Mouse (Mus musculus): Measurements from ENCODE around the gene Mcee. TPM values are rescaled to one million over a fixed set of nuclear protein-coding genes. Genes with fewer than 3 reads are reported as not detected.

Gene Mcee
- polyA plus RNA-seq, 1 experiment = 44.9 TPM

GRCm38 (mm10) chr7:64359943-64360585 is 32.3 kb upstream of the Mcee start:
- 85% methylated on average over 20 of the region's 20 CpGs for WGBS
- Histone ChIP-seq H3K4me3 (replicated peaks; ENCODE audit: control insufficient read depth, low read depth, low read length) (no peak overlapping the region), H3K27ac (ENCODE audit: control insufficient read depth, insufficient read depth, low read depth, low read length, poor library complexity) (no peak overlapping the region), H3K4me1 (ENCODE audit: control insufficient read depth, insufficient read depth, low read length) (no peaks in the 10 kb centered on the region)
- no peak for TF ChIP-seq CTCF (IDR thresholded peaks at IDR 0.05; ENCODE audit: control insufficient read depth, insufficient read depth, low read length)
- TF ChIP-seq POLR2A (IDR thresholded peaks at IDR 0.05; ENCODE audit: borderline replicate concordance, control insufficient read depth, low read depth, low read length) = no peak

GRCm38 (mm10) chr7:64360586-64360945 is 31.8 kb upstream of the Mcee start:
- H3K27ac ChIP-seq (ENCODE audit: control insufficient read depth, insufficient read depth, low read depth, low read length, poor library complexity) = no peak overlapping the region
- TF ChIP-seq POLR2A (IDR thresholded peaks at IDR 0.05; ENCODE audit: borderline replicate concordance, control insufficient read depth, low read depth, low read length) (no peak), CTCF (IDR thresholded peaks at IDR 0.05; ENCODE audit: control insufficient read depth, insufficient read depth, low read length) (no peak)
- H3K4me3 ChIP-seq (replicated peaks; ENCODE audit: control insufficient read depth, low read depth, low read length) = no peak overlapping the region
- 72% methylated on average over 3 of the region's 3 CpGs for WGBS
- no peaks in the 10 kb centered on the region for H3K4me1 ChIP-seq (ENCODE audit: control insufficient read depth, insufficient read depth, low read length)

GRCm38 (mm10) chr7:64365863-64366262 is 26.5 kb upstream of the Mcee start:
- WGBS = 87% methylated on average over 5 of the region's 5 CpGs
- TF ChIP-seq CTCF (IDR thresholded peaks at IDR 0.05; ENCODE audit: control insufficient read depth, insufficient read depth, low read length) (no peak), POLR2A (IDR thresholded peaks at IDR 0.05; ENCODE audit: borderline replicate concordance, control insufficient read depth, low read depth, low read length) (no peak)
- no peaks in the 10 kb centered on the region for H3K4me1 ChIP-seq (ENCODE audit: control insufficient read depth, insufficient read depth, low read length)
- H3K27ac ChIP-seq (ENCODE audit: control insufficient read depth, insufficient read depth, low read depth, low read length, poor library complexity) = no peak overlapping the region
- H3K4me3 ChIP-seq (replicated peaks; ENCODE audit: control insufficient read depth, low read depth, low read length) = no peak overlapping the region

- H3K4me1 ChIP-seq (ENCODE audit: control insufficient read depth, insufficient read depth, low read length) = no peaks in the 10 kb centered on the region; the same call in 1 of the 2 replicates
- H3K4me3 ChIP-seq (replicated peaks; ENCODE audit: control insufficient read depth, low read depth, low read length) = no peak overlapping the region
- H3K27ac ChIP-seq (ENCODE audit: control insufficient read depth, insufficient read depth, low read depth, low read length, poor library complexity) = no peak overlapping the region
- 80% methylated on average over 6 of the region's 6 CpGs for WGBS
- no peak for TF ChIP-seq POLR2A (IDR thresholded peaks at IDR 0.05; ENCODE audit: borderline replicate concordance, control insufficient read depth, low read depth, low read length)
- TF ChIP-seq CTCF (IDR thresholded peaks at IDR 0.05; ENCODE audit: control insufficient read depth, insufficient read depth, low read length) = no peak
Observed at GRCm38 (mm10) chr7:64369841-64370240, 22.6 kb upstream of the Mcee start.

- Histone ChIP-seq H3K4me3 (replicated peaks; ENCODE audit: control insufficient read depth, low read depth, low read length) (no peak overlapping the region), H3K27ac (ENCODE audit: control insufficient read depth, insufficient read depth, low read depth, low read length, poor library complexity) (no peak overlapping the region), H3K4me1 (ENCODE audit: control insufficient read depth, insufficient read depth, low read length) (no peaks in the 10 kb centered on the region; the same call in 1 of the 2 replicates)
- 92% methylated on average over 23 of the region's 23 CpGs for WGBS
- TF ChIP-seq POLR2A (IDR thresholded peaks at IDR 0.05; ENCODE audit: borderline replicate concordance, control insufficient read depth, low read depth, low read length) (no peak), CTCF (IDR thresholded peaks at IDR 0.05; ENCODE audit: control insufficient read depth, insufficient read depth, low read length) (no peak)
Observed at GRCm38 (mm10) chr7:64371940-64372878, 20.2 kb upstream of the Mcee start.

GRCm38 (mm10) chr7:64373147-64373829 is 19.1 kb upstream of the Mcee start:
- WGBS = 6% methylated on average over 18 of the region's 18 CpGs
- Histone ChIP-seq H3K4me3 (replicated peaks; ENCODE audit: control insufficient read depth, low read depth, low read length) (peak overlapping the region; percentile 74), H3K27ac (ENCODE audit: control insufficient read depth, insufficient read depth, low read depth, low read length, poor library complexity) (peak overlapping the region; percentile 71), H3K4me1 (ENCODE audit: control insufficient read depth, insufficient read depth, low read length) (no peaks in the 10 kb centered on the region; the same call in 1 of the 2 replicates)
- TF ChIP-seq POLR2A (IDR thresholded peaks at IDR 0.05; ENCODE audit: borderline replicate concordance, control insufficient read depth, low read depth, low read length) (no peak), CTCF (IDR thresholded peaks at IDR 0.05; ENCODE audit: control insufficient read depth, insufficient read depth, low read length) (no peak)

- peak within 1 kb of the TSS; percentile 74 for H3K4me3 ChIP-seq (replicated peaks; ENCODE audit: control insufficient read depth, low read depth, low read length)
- peak within 1 kb of the TSS; percentile 71 for H3K27ac ChIP-seq (ENCODE audit: control insufficient read depth, insufficient read depth, low read depth, low read length, poor library complexity)
- WGBS = 6% methylated on average over 27 of the region's 27 CpGs
- TF ChIP-seq POLR2A (IDR thresholded peaks at IDR 0.05; ENCODE audit: borderline replicate concordance, control insufficient read depth, low read depth, low read length) (peak; percentile 65; the same call in 1 of the 2 replicates), CTCF (IDR thresholded peaks at IDR 0.05; ENCODE audit: control insufficient read depth, insufficient read depth, low read length) (peak; percentile 30; the same call in 1 of the 2 replicates)
- H3K4me1 ChIP-seq (ENCODE audit: control insufficient read depth, insufficient read depth, low read length) = no peaks in the 10 kb centered on the region; the same call in 1 of the 2 replicates
Observed at GRCm38 (mm10) chr7:64373830-64374562, 18.4 kb upstream of the Mcee start, which contains the start of gene Fan1. Gene Fan1 (minus strand): TSS chr7:64374095.
